Mouse (Mus musculus) megakaryocyte progenitor cell, adult 5-6 weeks (primary cell): ENCODE data around the gene Tub. TPM values are rescaled to one million over a fixed set of nuclear protein-coding genes. Genes with fewer than 3 reads are reported as not detected.
A peak's percentile ranks its signal among the peaks of the same experiment; 100 is the strongest.

Experiments
- ATAC-seq: replicated peaks from 2 replicates; pipeline ENCODE4 v1.8.0; 2016; ENCODE audit warnings: mild to moderate bottlenecking, moderate TSS enrichment, inconsistent platforms; ENCODE audit not compliant: poor library complexity
- total RNA-seq, 2 experiments: library from RNA; stranded (forward) in 1 of 2; stranded (reverse) in 1 of 2; fragments of 157-497, 149-512 nt in 1 of 2; fragments of 200-1000 nt in 1 of 2; gene quantifications; 2 replicates each; pipeline versions ENCODE4 v1.2.3 to v1.2.4; 2015 to 2017

Tub gene
- total RNA-seq, 2 experiments from 2014 or later: not detected

GRCm38 (mm10) chr7:108972273-108972672 is 22.1 kb downstream of the Tub start:
- no peak for ATAC-seq

GRCm38 (mm10) chr7:108985934-108986708 is 36.0 kb downstream of the Tub start:
- no peak for ATAC-seq

- no peak for ATAC-seq
These were observed 41.1 kb downstream of the Tub start for GRCm38 (mm10) chr7:108991207-108991606.

- no peak for ATAC-seq
These were observed 43.1 kb downstream of the Tub start for GRCm38 (mm10) chr7:108993230-108993629.

- ATAC-seq: no peak
These were observed 43.7 kb downstream of the Tub start for GRCm38 (mm10) chr7:108993881-108994291.

GRCm38 (mm10) chr7:108996156-108996555 is 46.0 kb downstream of the Tub start:
- ATAC-seq: no peak

- ATAC-seq: peak; percentile 82
These were observed 50.3 kb downstream of the Tub start for GRCm38 (mm10) chr7:109000315-109000954.

- ATAC-seq: no peak
These were observed 51.8 kb downstream of the Tub start for GRCm38 (mm10) chr7:109001971-109002370.

- ATAC-seq: no peak
These were observed 53.5 kb downstream of the Tub start for GRCm38 (mm10) chr7:109003653-109004052.

- no peak for ATAC-seq
These were observed 59.1 kb downstream of the Tub start for GRCm38 (mm10) chr7:109009260-109009659.

GRCm38 (mm10) chr7:109010720-109011595 is 60.8 kb downstream of the Tub start:
- ATAC-seq: 0 out of 2 replicates have a peak, but pooled peaks have one; percentile 14

- no peak for ATAC-seq
These were observed 61.5 kb downstream of the Tub start for GRCm38 (mm10) chr7:109011596-109012180.

- ATAC-seq: no peak
These were observed 62.4 kb downstream of the Tub start for GRCm38 (mm10) chr7:109012575-109012974.

- ATAC-seq: no peak
These were observed 63.0 kb downstream of the Tub start for GRCm38 (mm10) chr7:109012998-109013625.

- no peak for ATAC-seq
These were observed 64.7 kb downstream of the Tub start for GRCm38 (mm10) chr7:109014851-109015250.

- ATAC-seq: no peak
These were observed 66.3 kb downstream of the Tub start for GRCm38 (mm10) chr7:109016378-109016923.

GRCm38 (mm10) chr7:109019243-109019642 is 69.1 kb downstream of the Tub start:
- ATAC-seq: no peak

- ATAC-seq: peak; percentile 91
These were observed 71.3 kb downstream of the Tub start for GRCm38 (mm10) chr7:109021428-109021827.

- ATAC-seq: no peak
These were observed 75.6 kb downstream of the Tub start for GRCm38 (mm10) chr7:109025743-109026142.

- ATAC-seq: no peak
These were observed 76.8 kb downstream of the Tub start for GRCm38 (mm10) chr7:109026976-109027375.
